Mouse (Mus musculus): Measurements from ENCODE around the gene 6030452D12Rik.

DNA sequence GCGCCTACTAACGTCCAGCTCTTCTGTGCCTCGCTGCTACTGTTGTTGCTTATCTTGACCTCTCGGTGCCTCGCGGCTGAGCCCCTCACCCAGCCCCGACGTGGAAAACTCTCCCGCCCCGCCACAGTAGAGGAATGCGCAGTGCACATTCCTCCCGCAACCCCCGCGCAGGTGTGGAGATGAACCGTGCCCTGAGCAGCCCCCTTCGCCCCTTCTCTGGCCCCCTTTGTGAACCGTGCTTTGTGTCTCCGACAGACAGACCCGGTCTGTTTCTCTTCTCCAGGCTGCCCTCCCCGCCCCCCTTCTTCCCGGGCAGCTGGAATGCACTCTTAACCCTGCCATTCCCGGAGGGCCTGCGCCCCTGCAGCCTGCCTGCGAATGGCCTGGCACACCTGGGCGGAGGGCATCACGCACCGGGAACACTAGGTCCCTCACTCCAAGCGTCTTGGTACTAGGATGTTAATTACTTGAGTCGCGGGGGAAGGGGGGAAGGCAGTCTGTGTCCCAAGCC is 11.3 kb downstream of the 6030452D12Rik start:
- no peak for TF ChIP-seq POLR2A (IDR thresholded peaks at IDR 0.05; ENCODE audit: extremely low read depth, insufficient read depth, low read length)
- TF ChIP-seq CTCF (IDR thresholded peaks at IDR 0.05; ENCODE audit: extremely low read depth, insufficient read depth, low read length): no peak
